Mouse (Mus musculus): ENCODE data around the gene Mup4. TPM values are rescaled to one million over a fixed set of nuclear protein-coding genes. Genes with fewer than 3 reads are reported as not detected.

Gene Mup4
- polyA plus RNA-seq, 1 experiment from 2014 or later, result not detected

- Histone ChIP-seq H3K9me3 (ENCODE audit: low read length) (no peaks in the 10 kb centered on the region), H3K36me3 (ENCODE audit: insufficient read depth, low read length) (0 out of 2 replicates have a peak, but pooled peaks cover 3% of the 10 kb centered on the region), H3K27ac (ENCODE audit: low read length) (no peak overlapping the region), H3K4me1 (ENCODE audit: insufficient read depth, low read depth, low read length) (no peaks in the 10 kb centered on the region), H3K9ac (replicated peaks; ENCODE audit: low read depth) (no peak overlapping the region), H3K4me2 (replicated peaks; ENCODE audit: low read depth, low read length) (no peak overlapping the region), H3K4me3 (ENCODE audit: low read depth, low read length) (no peak overlapping the region), H3K27me3 (replicated peaks; ENCODE audit: insufficient read depth, low read length) (no peaks in the 10 kb centered on the region)
- ATAC-seq (no peak), DNase-seq (ENCODE audit: low spot score) (no peak)
- TF ChIP-seq EP300 (IDR thresholded peaks at IDR 0.05) (no peak), CTCF (IDR thresholded peaks at IDR 0.05) (no peak)
- 67% methylated on average over 6 of the region's 6 CpGs for WGBS
These were observed 53.4 kb downstream of the Mup4 start for GRCm38 (mm10) chr4:59907092-59907491.

Other genes with a start within 250 kb of the Mup4 start
- gene Inip, start 159.1 kb downstream of the Mup4 start, polyA plus RNA-seq (2015; fragmentation: Nextera tagmentation; extraction: Ambion mirVana), result 25.9 and 26.8 TPM in 2 replicates
- gene Snx30, start 154.9 kb downstream of the Mup4 start, polyA plus RNA-seq (2015; fragmentation: Nextera tagmentation; extraction: Ambion mirVana), result 12.0 and 13.2 TPM in 2 replicates
- 0.10 TPM in 2 replicates for gene Slc46a2, start 45.7 kb downstream of the Mup4 start, polyA plus RNA-seq (2015; fragmentation: Nextera tagmentation; extraction: Ambion mirVana)
- not detected in 2 replicates for gene Mup6, start 3.6 kb upstream of the Mup4 start, polyA plus RNA-seq (2015; fragmentation: Nextera tagmentation; extraction: Ambion mirVana)
- gene Mup7, start 109.8 kb upstream of the Mup4 start, polyA plus RNA-seq (2015; fragmentation: Nextera tagmentation; extraction: Ambion mirVana), result not detected in 2 replicates
- gene Mup2, start 193.6 kb upstream of the Mup4 start, polyA plus RNA-seq (2015; fragmentation: Nextera tagmentation; extraction: Ambion mirVana), result not detected in 2 replicates

Measured in lung, postnatal 0 days (tissue).